Mouse (Mus musculus) cerebellum, adult (tissue): ENCODE results near the gene Samd8.
A peak's percentile ranks its signal among the peaks of the same experiment; 100 is the strongest.

Experiments
- ATAC-seq: cut with Nextera tagmentation; 2 replicates; pipeline ENCODE4 v1.9.2; 2017; ENCODE audit warnings: mild to moderate bottlenecking, moderate library complexity, mixed read lengths; ENCODE audit not compliant: insufficient number of reproducible peaks, low FRiP score, low TSS enrichment

The Samd8 gene

DNA sequence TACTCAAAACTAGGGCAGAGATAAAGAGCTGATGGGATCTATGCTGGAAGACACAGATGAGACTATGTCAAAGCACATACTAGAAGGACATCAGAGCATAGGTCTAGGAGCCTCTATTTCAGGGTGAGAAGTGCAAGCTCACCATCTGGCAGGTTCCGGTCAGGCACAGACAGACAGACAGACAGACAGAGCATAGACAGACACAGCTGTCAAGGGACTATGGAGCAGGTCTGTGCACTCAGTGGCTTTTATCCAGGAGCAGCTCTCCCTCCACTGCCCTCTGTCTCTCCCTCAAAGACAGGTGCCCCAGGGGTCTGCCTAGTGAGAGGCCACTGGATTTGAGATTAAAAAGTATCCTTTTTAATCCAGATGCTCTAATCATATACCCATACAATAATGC lies 6.2 kb upstream of the Samd8 start:
- no peak for ATAC-seq

DNA sequence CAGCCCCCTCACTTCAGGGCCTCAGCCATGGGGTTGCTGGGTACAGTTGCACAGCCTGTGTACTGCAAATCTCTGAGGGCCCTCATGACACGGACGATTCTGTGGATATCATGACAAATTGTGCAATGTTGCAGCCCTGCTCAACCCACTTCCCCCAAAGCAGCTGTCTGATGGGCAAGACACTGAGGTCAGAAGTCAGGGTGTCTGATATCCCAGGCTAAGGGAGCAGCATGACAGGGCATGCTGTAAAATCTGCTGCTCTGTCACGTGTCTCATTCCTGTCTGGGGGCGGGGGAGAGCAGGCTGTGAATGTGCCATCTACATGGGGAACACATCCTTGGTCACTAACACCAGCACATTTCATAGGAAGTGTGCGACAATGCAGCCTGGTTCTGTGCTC lies 5.2 kb upstream of the Samd8 start:
- ATAC-seq = no peak

DNA sequence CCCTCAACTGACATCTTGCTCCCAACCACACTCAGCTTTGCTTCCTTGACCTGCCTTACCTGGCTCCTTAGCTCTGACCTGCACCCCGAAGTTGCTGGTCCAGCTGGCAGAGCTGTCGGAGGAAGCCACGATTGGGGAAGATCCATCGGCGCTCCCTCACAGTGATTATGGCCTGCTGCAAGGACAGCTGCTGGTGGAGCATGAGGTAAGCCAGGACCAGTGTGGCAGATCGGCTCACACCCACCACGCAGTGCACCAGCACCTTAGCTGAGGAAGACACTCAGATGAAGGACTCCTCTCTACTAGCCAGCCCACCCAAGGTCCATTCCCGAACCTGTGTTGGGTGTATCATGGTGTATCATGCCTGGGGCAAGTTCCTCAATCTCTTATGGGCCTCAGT lies 4.1 kb upstream of the Samd8 start:
- no peak for ATAC-seq

- no peak for ATAC-seq
These were observed 3.5 kb upstream of the Samd8 start for GRCm38 (mm10) chr14:21746846-21747245.

DNA sequence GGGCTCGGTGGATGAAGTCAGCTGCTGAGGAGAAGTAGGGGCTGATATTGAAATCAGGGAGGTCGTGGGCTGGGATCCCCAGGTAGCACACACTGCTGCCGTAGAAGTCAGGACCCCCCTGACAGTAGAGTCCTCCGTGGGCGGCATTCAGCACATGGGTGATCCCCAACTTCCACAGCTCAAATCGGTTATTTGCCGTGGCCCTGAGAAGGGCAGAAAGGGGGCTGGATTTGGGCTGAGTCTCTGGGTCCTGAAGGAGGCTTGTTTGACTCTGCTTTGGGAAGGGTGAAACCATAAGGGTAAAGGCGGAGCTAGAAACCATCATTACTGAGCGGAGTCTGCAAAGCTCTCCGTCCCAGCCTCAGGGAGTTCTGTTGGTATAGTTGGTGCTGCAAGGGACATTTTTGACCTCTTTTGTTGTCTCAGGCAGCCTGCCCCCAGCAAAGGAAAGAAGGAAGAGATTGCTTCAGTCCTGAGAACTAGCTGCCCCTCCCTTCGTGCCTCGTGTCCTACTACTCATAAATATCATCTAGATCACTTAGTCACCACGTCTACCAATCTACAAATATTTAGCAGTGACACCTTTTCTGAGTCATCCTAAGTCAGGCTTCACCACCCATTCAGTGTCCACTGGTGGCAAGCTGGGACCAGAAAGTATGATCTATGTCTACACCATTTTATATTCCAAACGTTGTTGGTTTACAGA lies 2.7 kb upstream of the Samd8 start:
- ATAC-seq = no peak

DNA sequence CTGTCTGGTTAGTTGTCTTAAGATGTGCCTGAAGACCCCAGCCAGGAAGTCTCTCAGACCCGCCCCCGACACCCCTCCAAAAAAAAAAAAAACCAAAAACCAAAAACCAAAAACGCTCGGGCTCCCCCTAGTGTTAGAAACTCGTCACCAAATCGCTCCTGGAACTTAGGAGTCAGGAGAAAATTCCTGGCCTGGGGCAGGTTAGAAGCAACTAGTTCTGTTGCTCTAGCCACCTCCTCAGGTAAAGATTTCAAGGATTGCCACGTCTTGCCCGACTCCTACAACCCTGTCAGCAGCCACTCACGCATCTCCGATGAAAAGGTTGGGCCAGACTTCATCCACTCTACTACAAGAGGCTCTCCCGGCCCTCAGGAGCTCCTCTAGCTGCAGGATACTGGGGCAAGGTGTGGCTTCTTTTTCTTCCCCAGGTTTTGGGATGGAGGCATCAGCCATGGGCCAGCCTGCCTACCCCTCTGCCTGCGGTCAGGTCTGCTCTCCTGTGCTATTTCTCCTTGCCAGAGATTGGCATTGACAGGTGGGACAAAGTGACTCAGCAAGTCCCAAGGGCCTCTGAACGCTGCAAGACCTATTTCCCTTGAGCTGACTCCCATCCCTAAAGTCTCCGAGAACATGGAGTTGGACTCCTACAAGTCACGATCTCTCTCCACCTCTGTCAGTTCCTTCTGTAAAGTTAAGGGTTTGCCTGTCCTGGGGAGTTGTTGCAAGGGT lies 2.0 kb upstream of the Samd8 start:
- ATAC-seq = no peak

GRCm38 (mm10) chr14:21750881-21751542 lies 681 bp downstream of the Samd8 start, which contains the start of gene Dusp13:
Dusp13 (minus strand) TSS chr14:21751181.
- peak; percentile 77 for ATAC-seq

DNA sequence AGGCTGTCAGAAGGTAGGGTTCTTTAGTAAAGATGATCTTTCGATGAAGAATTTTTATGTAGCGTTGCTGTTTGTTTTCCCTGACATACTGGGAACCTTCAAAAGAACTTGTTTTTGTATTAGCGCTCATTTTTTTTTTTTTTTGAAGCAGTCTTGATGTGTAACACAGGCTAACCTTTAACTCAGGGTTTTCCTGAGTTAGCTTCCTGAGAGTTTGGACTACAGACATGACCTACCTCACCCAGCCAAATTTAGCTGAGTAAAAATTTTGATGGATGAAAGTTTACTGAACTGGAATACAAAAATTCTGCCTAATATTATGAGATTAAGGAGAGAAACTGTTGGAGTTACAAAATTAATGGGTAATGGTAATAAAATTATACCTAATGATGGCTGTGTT lies 2.1 kb downstream of the Samd8 start:
- ATAC-seq = no peak

- no peak for ATAC-seq
These were observed 3.0 kb downstream of the Samd8 start for GRCm38 (mm10) chr14:21753367-21753766.

DNA sequence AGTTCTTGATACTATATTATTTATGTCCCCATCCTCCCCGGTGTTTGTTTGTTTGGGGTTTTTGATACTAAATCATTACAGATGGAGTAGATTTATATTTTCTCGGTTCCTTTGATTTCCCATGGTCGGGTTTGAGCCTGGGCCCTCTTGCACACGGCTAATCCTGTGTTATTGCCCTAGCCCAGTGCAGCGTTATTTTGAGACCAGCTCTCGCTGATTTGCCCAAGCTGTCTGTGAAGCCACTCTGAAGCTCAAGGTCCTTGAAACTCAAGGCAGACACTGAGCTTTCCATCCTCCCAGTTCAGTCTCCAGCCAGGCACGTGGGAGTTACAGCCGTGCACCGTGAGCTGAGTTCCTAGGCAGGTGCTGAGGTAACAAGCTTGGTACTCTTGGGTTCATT lies 11.2 kb downstream of the Samd8 start:
- ATAC-seq = no peak

DNA sequence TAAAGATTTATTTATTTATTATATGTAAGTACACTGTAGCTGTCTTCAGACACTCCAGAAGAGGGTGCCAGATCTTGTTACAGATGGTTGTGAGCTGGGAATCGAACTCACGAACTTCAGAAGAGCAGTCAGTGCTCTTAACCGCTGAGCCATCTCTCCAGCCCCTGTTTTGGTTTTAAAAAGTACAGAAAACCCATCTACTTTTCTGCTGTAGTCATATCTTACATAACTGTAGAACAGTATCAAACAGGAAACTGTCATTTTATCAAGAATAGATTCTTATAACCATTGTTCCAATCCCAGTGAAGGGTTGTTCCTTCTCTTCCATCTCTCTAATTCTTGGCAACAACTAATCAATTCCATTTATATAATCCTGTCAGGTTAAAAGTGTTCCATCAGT lies 13.4 kb downstream of the Samd8 start:
- no peak for ATAC-seq

DNA sequence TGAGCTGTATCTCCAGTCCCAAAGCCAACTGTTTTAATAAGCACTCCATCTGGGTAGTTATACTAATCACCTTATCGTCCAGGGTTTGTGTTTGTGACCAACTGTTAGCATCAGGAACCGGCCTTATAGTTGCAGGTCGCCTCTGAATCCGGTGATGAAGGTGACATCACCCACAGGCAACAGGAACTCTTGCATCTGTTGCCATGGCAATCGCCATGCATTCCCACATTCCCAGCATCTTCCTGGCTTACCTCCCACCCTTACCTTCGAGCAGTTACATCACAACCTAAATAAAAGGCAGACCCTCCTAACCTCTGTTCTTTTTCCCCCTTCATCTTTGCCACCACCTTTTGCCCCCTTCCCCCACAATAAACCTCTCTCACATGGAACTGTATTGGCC lies 14.3 kb downstream of the Samd8 start:
- ATAC-seq = peak; percentile 37; the same call in 1 of the 2 replicates

DNA sequence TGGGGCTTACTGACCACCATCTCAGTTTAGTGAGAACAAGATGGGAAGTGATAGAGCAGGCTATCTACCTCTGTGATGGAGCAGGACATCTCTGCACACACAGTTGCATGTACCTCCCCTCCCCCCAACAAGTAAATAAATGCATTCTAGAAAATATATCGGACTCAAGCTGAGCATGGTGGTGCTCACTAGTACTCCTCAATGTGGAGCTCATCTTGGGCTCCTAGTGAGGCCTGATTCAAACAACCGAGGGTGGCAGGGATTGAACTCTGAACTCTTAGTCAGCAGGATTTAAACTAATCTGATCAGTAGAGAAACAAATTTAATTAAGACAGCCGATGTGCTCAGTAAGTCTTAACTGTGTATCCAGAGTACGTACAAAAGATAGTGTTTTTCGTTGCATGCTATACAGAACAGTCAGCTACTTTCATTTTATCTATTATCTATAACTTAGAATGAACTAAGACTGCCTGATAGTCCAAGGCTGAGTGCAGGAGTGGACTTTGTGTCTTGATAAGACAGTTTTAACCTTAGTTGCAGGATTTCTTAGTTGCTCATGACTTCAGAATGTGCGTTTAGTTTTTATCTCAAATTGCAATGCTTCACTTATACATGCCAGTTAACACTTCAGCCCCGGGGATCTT lies 15.5 kb downstream of the Samd8 start:
- no peak for ATAC-seq

- no peak for ATAC-seq
These were observed 16.1 kb downstream of the Samd8 start for GRCm38 (mm10) chr14:21766398-21766958.

GRCm38 (mm10) chr14:21772506-21773281 lies 22.4 kb downstream of the Samd8 start:
- ATAC-seq = no peak; the same call in 1 of the 2 replicates

DNA sequence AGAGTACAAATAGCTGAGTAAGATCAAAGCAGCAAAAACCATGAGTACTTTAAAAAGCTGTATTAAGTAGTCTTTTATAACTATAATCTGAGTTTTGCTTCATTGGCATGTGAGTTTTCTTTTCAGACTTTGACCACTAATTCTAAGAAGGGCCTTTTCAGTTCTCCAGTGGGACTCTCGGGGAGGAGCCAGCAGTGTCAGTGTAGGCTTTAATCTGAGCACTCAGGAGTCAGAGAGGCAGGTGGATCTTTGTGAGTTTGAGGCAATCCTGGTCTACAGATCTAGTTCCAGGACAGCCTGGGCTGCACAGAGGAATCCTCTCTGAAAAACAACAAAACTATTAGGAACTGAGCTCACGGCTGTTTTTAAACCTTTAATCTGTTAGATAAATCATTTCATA lies 23.6 kb downstream of the Samd8 start:
- no peak for ATAC-seq

- ATAC-seq = no peak
These were observed 25.9 kb downstream of the Samd8 start for GRCm38 (mm10) chr14:21776201-21776600.

DNA sequence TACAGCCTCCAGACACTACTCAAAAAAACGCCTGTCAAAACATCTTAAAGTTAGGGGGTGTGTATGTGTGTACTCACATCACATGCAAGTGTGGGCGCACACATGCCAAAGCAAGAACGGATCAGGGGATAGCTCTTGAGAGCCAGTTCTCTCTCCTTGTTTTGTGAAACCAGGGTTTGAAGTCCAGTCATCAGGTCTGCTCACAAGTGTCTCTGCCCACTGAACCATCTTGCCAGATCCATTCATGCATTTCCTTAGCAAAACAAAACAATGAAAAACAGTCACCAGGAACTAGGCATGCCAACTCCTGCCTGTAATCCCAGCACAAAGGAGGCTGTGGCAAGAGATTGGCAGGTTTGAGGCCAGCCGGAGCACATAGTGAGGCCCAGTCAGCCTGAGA lies 36.2 kb downstream of the Samd8 start:
- ATAC-seq = no peak

GRCm38 (mm10) chr14:21787374-21787773 lies 37.0 kb downstream of the Samd8 start:
- ATAC-seq = no peak

GRCm38 (mm10) chr14:21788121-21788520 lies 37.8 kb downstream of the Samd8 start:
- no peak for ATAC-seq
